ENCODE assay signal across 13 mouse cellular contexts in genomic region chr7:38187796-38188195, GRCm38 (mm10). TPM values are rescaled to one million over a fixed set of nuclear protein-coding genes. Genes with fewer than 3 reads are reported as not detected.
DNase-seq lines count a peak whose midpoint lies in the region; ATAC-seq and TF ChIP-seq lines count a peak whose summit lies in the region.
"Had no signal": no experiment of that assay in that cellular context is flagged by ENCODE, and none has a peak within 500 bp of the region (broad histone marks: within the 10 kb centered on the region; RNA-seq: fewer than 3 reads in every experiment).

No protein-coding gene starts in this region.

- no peak overlapping the region for H3K9ac ChIP-seq in forebrain, postnatal 0 days
- no peak overlapping the region for H3K9ac ChIP-seq in forebrain, embryonic 15.5 days (replicated peaks)
- H3K9ac ChIP-seq: lung, embryonic 15.5 days had no signal

- H3K27me3 ChIP-seq in forebrain, postnatal 0 days (ENCODE audit: insufficient read depth, low read length), result no peaks in the 10 kb centered on the region
- no peaks in the 10 kb centered on the region for H3K27me3 ChIP-seq in forebrain, embryonic 15.5 days
- H3K27me3 ChIP-seq: lung, embryonic 15.5 days had no signal

- no peaks in the 10 kb centered on the region for H3K36me3 ChIP-seq in forebrain, postnatal 0 days (ENCODE audit: insufficient read depth)
- no peaks in the 10 kb centered on the region for H3K36me3 ChIP-seq in forebrain, embryonic 15.5 days
- H3K36me3 ChIP-seq: lung, embryonic 15.5 days had no signal

- TF ChIP-seq CTCF in forebrain, postnatal 0 days (IDR thresholded peaks at IDR 0.05; ENCODE audit: low read depth), result no peak

- H3K4me2 ChIP-seq in forebrain, postnatal 0 days (ENCODE audit: low read depth), result no peak overlapping the region
- no peak overlapping the region for H3K4me2 ChIP-seq in forebrain, embryonic 15.5 days (replicated peaks)
- H3K4me2 ChIP-seq: lung, embryonic 15.5 days had no signal

- 69% methylated on average over 4 of the region's 4 CpGs for WGBS in forebrain, postnatal 0 days
- WGBS in forebrain, embryonic 15.5 days, result 78% methylated on average over 4 of the region's 4 CpGs

- peak; percentile 5 for DNase-seq in forebrain, postnatal 0 days
- DNase-seq in retina, embryonic 14.5 days (ENCODE audit: low spot score), result peak; percentile 35
- no peak for DNase-seq in retina, postnatal 1 day
- DNase-seq in naive thymus-derived CD4-positive, alpha-beta T cell, adult 2 months (ENCODE audit: low read depth), result peak; percentile 51
- DNase-seq in embryo, embryonic 10.5 days (ENCODE audit: low spot score), result no peak
- DNase-seq in ovary, postnatal 10 days (ENCODE audit: low spot score), result no peak
- DNase-seq: heart, adult 2 months had no signal

- H3K4me3 ChIP-seq in forebrain, postnatal 0 days (ENCODE audit: low read depth, low read length), result no peak overlapping the region
- H3K4me3 ChIP-seq in forebrain, embryonic 15.5 days, result no peak overlapping the region
- no peak overlapping the region for H3K4me3 ChIP-seq in brown adipose tissue, adult 24 weeks (ENCODE audit: insufficient read depth, low read depth, low read length)
- H3K4me3 ChIP-seq: heart, adult 2 months; left cerebral cortex, adult 2 months; lung, embryonic 15.5 days had no signal

- no peaks in the 10 kb centered on the region for H3K9me3 ChIP-seq in forebrain, postnatal 0 days (ENCODE audit: low read length)
- no peaks in the 10 kb centered on the region for H3K9me3 ChIP-seq in forebrain, embryonic 15.5 days
- H3K9me3 ChIP-seq: lung, embryonic 15.5 days had no signal

- no peak overlapping the region for H3K27ac ChIP-seq in forebrain, postnatal 0 days (ENCODE audit: low read depth, low read length)
- no peak overlapping the region for H3K27ac ChIP-seq in forebrain, embryonic 15.5 days (replicated peaks)
- peak overlapping the region; percentile 96 for H3K27ac ChIP-seq in brown adipose tissue, adult 24 weeks (replicated peaks; ENCODE audit: low read depth, low read length)
- H3K27ac ChIP-seq: heart, adult 2 months; kidney, postnatal 0 days; left cerebral cortex, adult 2 months; lung, embryonic 15.5 days had no signal

- no peak for ATAC-seq in forebrain, postnatal 0 days
- ATAC-seq in forebrain, embryonic 15.5 days (replicated peaks), result no peak
- ATAC-seq: forebrain, embryonic 14.5 days had no signal

- peaks cover 12% of the 10 kb centered on the region; the same call in 1 of the 2 replicates for H3K4me1 ChIP-seq in forebrain, postnatal 0 days (ENCODE audit: insufficient read depth)
- H3K4me1 ChIP-seq in forebrain, embryonic 15.5 days, result peaks cover 14% of the 10 kb centered on the region
- H3K4me1 ChIP-seq in brown adipose tissue, adult 24 weeks (ENCODE audit: control insufficient read depth, insufficient read depth, insufficient read length, low read length), result peaks cover 27% of the 10 kb centered on the region

RNA-seq across cellular contexts. Expression of gene 1600014C10Rik, which starts 4.8 kb away (rescaled TPM):
- total RNA-seq in forebrain, postnatal 0 days (2014; rRNA removed), result 18.2 and 24.9 TPM in 2 replicates
- 12.8 and 20.8 TPM in 2 replicates for polyA plus RNA-seq in forebrain, postnatal 0 days (2015; fragmentation: Nextera tagmentation; extraction: Ambion mirVana)
- 16.8 and 17.7 TPM in 2 replicates for polyA plus RNA-seq in forebrain, embryonic 15.5 days (2015; fragmentation: Nextera tagmentation; extraction: Ambion mirVana)
- polyA plus RNA-seq in brown adipose tissue, adult 24 weeks (2012; ENCODE audit: insufficient read depth, insufficient read length, missing spikeins), result 56.3 and 63.9 TPM in 2 replicates

RNA-seq across cellular contexts. Expression of gene Plekhf1, which starts 40.0 kb away (rescaled TPM):
- total RNA-seq in forebrain, postnatal 0 days (2014; rRNA removed), result 0.62 and 0.86 TPM in 2 replicates
- polyA plus RNA-seq in forebrain, postnatal 0 days (2015; fragmentation: Nextera tagmentation; extraction: Ambion mirVana), result 0.52 and 0.54 TPM in 2 replicates
- polyA plus RNA-seq in forebrain, embryonic 15.5 days (2015; fragmentation: Nextera tagmentation; extraction: Ambion mirVana), result 0.61 and 0.68 TPM in 2 replicates
- 1.1 and 3.3 TPM in 2 replicates for polyA plus RNA-seq in brown adipose tissue, adult 24 weeks (2012; ENCODE audit: insufficient read depth, insufficient read length, missing spikeins)

Comparison
In these comparisons a context has a peak if more than half of its experiments do, and no peak if none do; other contexts are left out.
1. DNase-seq: peak in forebrain, postnatal 0 days (single experiment), retina, embryonic 14.5 days (single experiment) and naive thymus-derived CD4-positive, alpha-beta T cell, adult 2 months (single experiment); none in retina, postnatal 1 day (single experiment), embryo, embryonic 10.5 days (single experiment) and ovary, postnatal 10 days (single experiment).